Mouse (Mus musculus): Measurements from ENCODE around the gene Tlx1.

Gene Tlx1

DNA sequence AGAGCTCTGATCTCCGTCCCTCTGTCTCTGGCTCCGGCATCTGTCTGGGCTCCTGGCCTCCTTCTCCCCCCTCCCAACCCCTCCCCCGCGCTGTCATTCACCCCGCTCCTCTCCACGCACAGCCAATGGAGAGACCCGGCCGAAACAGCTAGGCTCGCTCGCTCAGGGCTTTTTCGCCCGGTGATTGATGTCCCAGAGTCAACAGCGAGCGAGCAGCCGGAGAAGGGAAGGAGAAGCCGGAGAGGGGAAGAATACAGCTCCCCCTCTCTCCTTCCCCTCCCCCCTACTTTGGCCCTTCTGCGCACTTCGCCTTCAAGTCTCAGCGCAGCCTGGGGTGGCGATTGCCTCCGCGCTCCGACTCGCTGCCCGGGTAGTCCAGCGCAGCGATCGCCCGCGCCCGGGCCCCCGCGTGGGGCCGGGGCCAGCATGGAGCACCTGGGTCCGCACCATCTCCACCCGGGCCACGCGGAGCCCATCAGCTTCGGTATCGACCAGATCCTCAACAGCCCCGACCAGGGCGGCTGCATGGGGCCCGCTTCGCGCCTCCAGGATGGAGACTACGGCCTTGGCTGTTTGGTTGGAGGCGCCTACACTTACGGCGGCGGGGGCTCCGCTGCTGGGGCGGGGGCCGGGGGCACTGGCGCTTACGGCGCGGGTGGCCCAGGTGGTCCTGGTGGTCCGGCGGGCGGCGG, at the start of gene Tlx1:
Gene Tlx1 (plus strand): TSS at position 191 of the 692 bp plus-strand sequence.
- no peak for DNase-seq

DNA sequence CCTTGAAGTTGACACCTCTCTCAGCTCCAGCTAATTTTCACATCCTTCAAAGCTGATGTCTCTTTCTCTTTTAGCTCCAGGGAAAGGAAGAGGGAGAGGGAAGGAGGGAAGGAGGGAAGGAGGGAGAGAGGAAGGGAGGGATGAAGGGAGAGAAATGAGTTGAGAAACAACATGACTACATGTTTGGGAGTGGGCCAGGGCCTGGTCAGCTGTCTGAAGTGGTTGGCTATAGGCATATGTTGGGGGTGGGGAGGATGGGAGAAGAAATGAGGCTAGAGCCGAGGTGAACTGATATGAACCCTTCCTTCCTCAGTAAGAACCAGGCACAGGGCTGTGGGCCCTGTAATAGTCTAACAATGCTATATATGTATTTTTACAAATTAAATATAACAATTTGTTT, 44.9 kb upstream of the Tlx1 start:
- no peak for DNase-seq

DNA sequence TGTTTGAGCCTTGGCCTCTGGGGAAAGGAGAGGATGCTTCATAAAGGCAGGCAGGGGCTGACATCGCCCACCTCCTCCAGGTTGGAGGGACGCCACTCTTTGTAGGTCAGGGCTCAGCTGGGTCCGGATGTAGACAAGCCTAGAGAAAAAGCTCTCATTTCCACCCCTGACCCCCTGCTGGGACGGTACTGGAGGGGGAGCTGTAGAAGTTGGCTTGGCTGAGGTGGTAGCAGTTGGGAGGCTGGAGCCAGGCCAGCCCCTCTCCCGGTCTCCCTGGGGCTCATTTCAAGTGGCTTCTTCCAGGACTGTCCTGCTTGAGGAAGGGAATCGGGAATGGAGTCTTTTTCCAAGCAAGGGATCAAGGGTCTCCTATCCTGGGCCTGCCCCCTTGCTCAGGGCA, 43.8 kb upstream of the Tlx1 start:
- DNase-seq = no peak

- no peak for DNase-seq
These were observed 39.8 kb upstream of the Tlx1 start for GRCm38 (mm10) chr19:45110681-45111080.

GRCm38 (mm10) chr19:45112444-45112843, 38.0 kb upstream of the Tlx1 start:
- DNase-seq = no peak

DNA sequence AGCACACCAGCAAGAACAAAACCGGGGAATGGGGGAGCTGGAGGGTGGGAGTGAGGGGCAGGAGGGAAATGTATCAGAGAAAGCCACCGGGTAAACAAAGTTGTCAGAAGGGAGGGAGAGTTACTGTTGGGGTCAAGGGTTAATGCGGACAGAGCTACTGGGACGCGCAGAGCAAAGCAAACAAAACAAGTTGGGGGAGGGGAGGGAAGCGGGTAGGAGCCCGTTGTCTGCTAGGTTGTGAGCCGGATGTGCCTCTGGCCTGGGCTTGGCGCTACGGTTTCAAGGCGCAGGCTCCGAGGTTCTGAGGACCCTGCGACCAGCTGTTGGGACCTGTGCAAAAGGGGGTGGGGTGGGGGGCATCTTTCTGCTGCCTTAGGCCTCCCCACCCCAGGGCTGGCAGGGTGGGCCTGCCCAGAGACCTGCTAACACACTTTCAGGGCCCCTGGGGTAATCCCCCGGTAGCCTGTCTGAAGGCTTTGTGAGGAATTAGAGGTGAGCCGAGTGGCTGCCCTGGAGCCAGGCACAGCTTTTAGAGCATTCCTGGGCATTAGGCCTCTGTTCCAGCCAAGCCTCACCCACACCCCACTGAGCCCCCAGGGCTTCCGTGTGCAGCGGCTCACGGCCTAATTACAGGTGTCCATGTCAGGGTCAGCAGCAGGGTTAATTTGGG, 36.6 kb upstream of the Tlx1 start:
- no peak for DNase-seq

- no peak for DNase-seq
These were observed 35.7 kb upstream of the Tlx1 start for GRCm38 (mm10) chr19:45114772-45115171.

DNA sequence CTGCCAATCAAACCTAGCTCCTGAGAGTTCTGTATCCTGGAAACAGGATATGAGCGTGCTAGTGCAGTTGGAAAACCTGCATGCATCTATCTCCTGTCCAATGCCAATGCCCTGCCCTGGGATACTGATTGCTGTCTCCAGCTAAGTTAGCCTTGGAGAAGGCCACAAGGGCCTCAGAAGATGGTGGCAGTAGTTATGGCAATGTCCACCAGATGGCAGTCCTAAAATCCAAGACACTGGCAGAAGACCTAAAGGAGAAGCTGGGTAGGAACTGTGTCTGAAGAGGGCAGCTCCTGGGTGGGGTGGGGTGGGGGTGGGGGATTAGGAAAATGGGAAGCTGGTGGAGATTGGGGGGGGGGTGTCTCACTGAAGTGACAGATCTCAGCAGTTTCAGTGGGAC, 33.7 kb upstream of the Tlx1 start:
- no peak for DNase-seq

GRCm38 (mm10) chr19:45131966-45132628, 18.4 kb upstream of the Tlx1 start:
- DNase-seq = no peak

GRCm38 (mm10) chr19:45142531-45142930, 7.9 kb upstream of the Tlx1 start:
- DNase-seq = no peak

DNA sequence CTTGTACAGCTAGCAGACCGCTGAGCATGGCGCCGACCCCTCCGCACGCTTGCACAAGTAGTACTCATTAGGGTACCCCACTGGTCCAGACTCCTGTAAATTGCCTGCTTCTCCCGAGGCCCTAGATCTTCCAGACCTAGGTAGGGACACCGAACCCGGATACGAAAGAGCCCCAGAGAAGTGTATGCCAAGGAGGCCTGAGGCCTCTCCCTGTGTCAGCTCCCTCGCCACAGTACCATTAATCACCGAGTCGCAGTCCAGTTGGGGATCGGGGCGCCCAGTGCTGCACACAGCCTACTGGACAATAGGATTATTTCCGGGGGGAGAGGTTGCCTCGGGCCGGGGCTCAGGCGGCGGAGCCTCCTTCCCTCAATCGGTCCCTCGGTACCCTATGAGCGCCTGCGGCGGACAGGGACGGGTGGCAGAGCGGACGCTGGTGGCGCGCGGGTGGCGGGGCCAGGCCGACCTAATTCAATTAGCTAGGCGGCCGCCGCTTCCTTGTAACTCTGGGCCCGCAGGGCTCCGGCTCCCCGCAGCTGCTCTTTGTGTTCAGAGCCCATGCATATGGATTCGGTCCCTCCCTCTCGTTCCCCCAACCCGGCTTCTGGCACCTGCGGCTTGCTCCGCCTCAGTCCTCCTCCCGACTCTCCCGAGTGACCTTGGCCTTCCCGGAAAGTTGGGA, 7.1 kb upstream of the Tlx1 start:
- no peak for DNase-seq

DNA sequence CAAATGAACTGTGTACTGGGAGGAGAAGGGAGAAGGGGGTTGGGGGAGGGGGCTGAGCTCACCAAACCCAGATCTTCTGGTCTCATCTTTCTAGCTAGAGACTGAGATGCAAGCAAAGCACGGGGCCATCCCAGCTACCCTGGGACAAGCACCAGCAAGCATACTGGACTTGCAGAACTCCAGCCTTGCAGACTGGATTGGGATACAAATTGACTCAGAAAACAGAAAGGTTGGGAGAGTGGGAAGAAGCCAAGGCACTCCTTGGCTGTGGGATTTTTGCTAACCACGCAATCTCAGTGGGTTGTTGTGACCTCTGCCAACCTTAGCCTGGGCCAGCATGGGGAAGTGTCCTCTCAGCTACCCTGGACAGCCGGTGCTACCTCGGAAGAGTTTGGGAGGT, 3.4 kb upstream of the Tlx1 start:
- no peak for DNase-seq

GRCm38 (mm10) chr19:45151361-45152182, 1.1 kb downstream of the Tlx1 start:
- DNase-seq = no peak

DNA sequence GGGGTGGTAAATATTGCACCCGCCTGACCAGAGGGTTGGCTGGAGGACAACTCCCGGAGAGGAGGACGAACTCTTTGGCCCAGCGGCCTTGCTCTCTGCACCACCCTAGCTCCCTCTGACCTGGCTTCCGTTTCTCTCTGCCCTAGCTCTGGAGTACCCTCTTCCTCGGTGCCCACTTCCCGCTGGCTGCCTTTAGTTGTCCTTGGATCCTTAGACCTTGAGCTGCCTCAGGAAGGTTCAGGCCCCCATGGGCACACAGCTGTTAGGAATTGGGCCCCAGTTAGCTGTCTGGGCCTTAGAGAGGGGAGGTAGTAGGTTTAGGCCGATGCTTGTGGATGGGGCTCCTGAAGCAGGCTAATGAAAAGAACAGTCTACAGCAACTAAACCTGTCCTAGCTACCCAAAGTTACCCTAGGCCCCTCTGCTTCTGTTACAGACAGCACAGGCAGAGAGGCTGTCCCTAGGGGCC, 1.7 kb downstream of the Tlx1 start:
- DNase-seq = no peak

- DNase-seq = no peak
These were observed 3.0 kb downstream of the Tlx1 start for GRCm38 (mm10) chr19:45153311-45154058.

DNA sequence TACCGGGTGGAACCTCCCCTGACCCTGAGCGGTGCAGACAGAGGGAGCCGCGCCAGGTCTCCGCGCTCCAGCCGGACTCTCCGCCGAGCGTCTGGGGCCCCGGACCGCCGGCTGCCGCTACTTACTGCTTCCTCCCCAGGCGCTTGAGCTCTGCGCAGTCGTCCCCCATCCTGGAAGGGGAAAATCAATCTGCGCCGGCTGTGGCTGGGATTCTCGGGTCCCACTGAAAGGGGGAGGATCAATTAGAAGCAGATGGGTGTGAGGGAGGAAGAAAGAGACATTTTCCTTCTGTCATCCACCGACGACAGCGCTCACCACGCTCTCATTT, 3.5 kb downstream of the Tlx1 start:
- no peak for DNase-seq

GRCm38 (mm10) chr19:45154521-45154920, 4.0 kb downstream of the Tlx1 start:
- no peak for DNase-seq

DNA sequence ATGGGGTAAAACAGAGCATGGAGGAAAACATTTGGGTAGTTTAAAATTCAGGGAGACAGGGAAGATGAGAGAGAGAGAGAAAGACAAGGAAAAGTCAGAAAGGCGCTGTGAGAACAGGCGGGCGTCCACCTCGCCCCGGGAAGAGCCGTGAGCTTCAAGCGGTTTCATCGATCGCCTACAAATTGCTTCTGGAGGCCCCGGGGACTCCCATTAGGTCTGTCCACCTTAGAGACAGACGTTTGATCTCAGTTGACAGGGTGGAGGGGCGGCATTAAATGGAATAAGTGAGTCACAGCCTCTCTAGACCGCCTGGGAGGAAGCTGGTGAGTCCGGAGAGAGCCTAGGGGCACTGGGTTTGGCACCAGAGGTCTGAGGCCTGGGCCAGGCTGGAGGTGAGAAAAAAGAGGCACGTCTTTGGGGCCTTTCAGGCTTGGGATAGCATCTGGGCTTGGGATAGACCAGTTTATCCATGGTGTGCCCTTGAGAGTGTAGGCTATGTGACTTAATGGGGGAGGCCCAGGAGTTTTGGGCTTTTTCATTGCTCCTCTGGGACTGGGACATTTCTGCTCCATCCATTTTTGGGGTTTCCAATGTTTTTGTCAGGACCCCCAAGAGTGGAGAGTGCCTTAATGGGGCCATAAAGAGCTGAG, 4.8 kb downstream of the Tlx1 start:
- no peak for DNase-seq

GRCm38 (mm10) chr19:45155791-45156186, 5.3 kb downstream of the Tlx1 start:
- no peak for DNase-seq

GRCm38 (mm10) chr19:45156381-45156780, 5.9 kb downstream of the Tlx1 start:
- no peak for DNase-seq

GRCm38 (mm10) chr19:45158201-45158600, 7.7 kb downstream of the Tlx1 start:
- no peak for DNase-seq

Measured in right cerebral cortex, postnatal 25 days (tissue).